Mouse (Mus musculus) forebrain, embryonic 13.5 days (tissue): ENCODE results near the gene Chrnd. TPM values are rescaled to one million over a fixed set of nuclear protein-coding genes. Genes with fewer than 3 reads are reported as not detected.

Experiments
- ATAC-seq: fragments of 200-750 bp; cut with Nextera tagmentation; 2 replicates; pipeline ENCODE4 v1.8.0; 2017
- H3K27ac ChIP-seq: fragments of 300-500 bp; sonication (generic); 2 replicates; pipeline ENCODE4 v1.5.1; 2015; ENCODE audit warnings: inconsistent platforms, mild to moderate bottlenecking, moderate library complexity
- H3K27me3 ChIP-seq: fragments of 300-500 bp; sonication (generic); 2 replicates; pipeline ENCODE4 v1.6.1; 2015; ENCODE audit warnings: mild to moderate bottlenecking, inconsistent platforms
- H3K36me3 ChIP-seq: fragments of 300-500 bp; sonication (generic); 2 replicates; pipeline ENCODE4 v1.6.1; 2015; ENCODE audit warnings: mild to moderate bottlenecking, inconsistent platforms; ENCODE audit not compliant: poor library complexity, severe bottlenecking
- H3K4me1 ChIP-seq: fragments of 300-500 bp; sonication (generic); 2 replicates; pipeline ENCODE4 v1.6.1; 2015; ENCODE audit warnings: inconsistent platforms
- H3K4me2 ChIP-seq: fragments of 300-500 bp; sonication (generic); 2 replicates; pipeline ENCODE4 v1.6.1; 2015; ENCODE audit warnings: inconsistent platforms, mild to moderate bottlenecking, moderate library complexity
- H3K4me3 ChIP-seq: fragments of 300-500 bp; sonication (generic); 2 replicates; pipeline ENCODE4 v1.5.1; 2015; ENCODE audit warnings: mild to moderate bottlenecking, inconsistent platforms
- H3K9ac ChIP-seq: fragments of 300-500 bp; sonication (generic); 2 replicates; pipeline ENCODE4 v1.6.1; 2015; ENCODE audit warnings: mild to moderate bottlenecking, inconsistent platforms
- H3K9me3 ChIP-seq: fragments of 300-500 bp; sonication (generic); replicated peaks from 2 replicates; pipeline ENCODE4 v1.6.1; 2016; ENCODE audit warnings: inconsistent platforms
- WGBS: fragments of 180-500 bp; shearing (Covaris S2); methylation state at CpG from one replicate; pipeline ENCODE4 v1.1.7; 2015; 5-methylcytosine and 5-hydroxymethylcytosine counted together
- polyA plus RNA-seq: library from polyadenylated mRNA; unstranded; fragments of >200 nt; fragmentation: Nextera tagmentation; extraction: Ambion mirVana; gene quantifications from 2 replicates; pipeline ENCODE4 v1.2.1, GENCODE M21; 2015

Gene Chrnd
- polyA plus RNA-seq, 1 experiment from 2014 or later, result not detected

GRCm38 (mm10) chr1:87164164-87164795 is 26.1 kb upstream of the Chrnd start:
- H3K9me3 ChIP-seq, result no peaks in the 10 kb centered on the region
- no peaks in the 10 kb centered on the region for H3K36me3 ChIP-seq
- peak; percentile 42; the same call in 1 of the 2 replicates for ATAC-seq
- no peak overlapping the region for H3K4me3 ChIP-seq
- peak overlapping the region; percentile 49 for H3K27ac ChIP-seq
- peaks cover 9% of the 10 kb centered on the region; the same call in 1 of the 2 replicates for H3K27me3 ChIP-seq
- no peak overlapping the region for H3K9ac ChIP-seq
- H3K4me1 ChIP-seq, result peaks cover 32% of the 10 kb centered on the region
- peak overlapping the region; percentile 10; the same call in 1 of the 2 replicates for H3K4me2 ChIP-seq
- WGBS, result 37% methylated on average over 11 of the region's 11 CpGs

- H3K27ac ChIP-seq, result peak overlapping the region; percentile 49
- 29% methylated on average over 9 of the region's 9 CpGs for WGBS
These were observed 25.6 kb upstream of the Chrnd start for GRCm38 (mm10) chr1:87164796-87165184.

DNA sequence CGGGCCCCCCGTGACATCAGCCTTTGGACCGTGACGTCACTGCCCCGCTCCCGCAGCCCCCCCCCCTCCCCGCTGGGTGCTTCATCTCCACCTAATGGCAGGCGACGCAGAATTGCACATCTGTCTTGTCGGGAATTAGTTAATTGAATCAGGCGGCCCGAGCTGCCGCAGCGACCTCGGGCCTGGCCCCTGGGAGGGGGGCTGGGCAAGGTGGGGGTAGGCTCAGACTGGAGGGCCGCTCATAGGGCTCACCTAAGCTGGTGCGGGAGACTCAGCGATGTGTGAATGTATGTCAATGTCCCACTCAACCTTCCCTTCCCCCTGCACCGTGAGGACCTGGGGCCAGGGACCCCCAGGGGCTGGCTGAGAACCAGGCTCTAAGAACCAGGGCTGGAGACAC is 19.9 kb upstream of the Chrnd start:
- H3K4me2 ChIP-seq, result peak overlapping the region; percentile 29; the same call in 1 of the 2 replicates
- peak overlapping the region; percentile 5; the same call in 1 of the 2 replicates for H3K9ac ChIP-seq
- 8% methylated on average over 19 of the region's 19 CpGs for WGBS
- peaks cover 34% of the 10 kb centered on the region for H3K4me1 ChIP-seq
- H3K4me3 ChIP-seq, result no peak overlapping the region
- no peaks in the 10 kb centered on the region for H3K9me3 ChIP-seq
- peaks cover 21% of the 10 kb centered on the region; the same call in 1 of the 2 replicates for H3K27me3 ChIP-seq
- peak overlapping the region; percentile 57 for H3K27ac ChIP-seq
- H3K36me3 ChIP-seq, result no peaks in the 10 kb centered on the region
- no peak for ATAC-seq

More at GRCm38 (mm10) chr1:87164796-87165184, 25.6 kb upstream of the Chrnd start:
- peak; percentile 29; the same call in 1 of the 2 replicates for ATAC-seq
- Histone ChIP-seq H3K27me3 (peaks cover 12% of the 10 kb centered on the region; the same call in 1 of the 2 replicates), H3K36me3 (no peaks in the 10 kb centered on the region), H3K4me3 (no peak overlapping the region), H3K9ac (no peak overlapping the region), H3K9me3 (no peaks in the 10 kb centered on the region), H3K4me1 (peaks cover 38% of the 10 kb centered on the region), H3K4me2 (peak overlapping the region; percentile 10; the same call in 1 of the 2 replicates)

- H3K9me3 ChIP-seq, result no peaks in the 10 kb centered on the region
- no peak overlapping the region for H3K27ac ChIP-seq
- ATAC-seq, result no peak
- 94% methylated on average over 1 of the region's 1 CpGs for WGBS
- no peak overlapping the region for H3K4me2 ChIP-seq
- no peaks in the 10 kb centered on the region for H3K36me3 ChIP-seq
- peaks cover 21% of the 10 kb centered on the region; the same call in 1 of the 2 replicates for H3K27me3 ChIP-seq
- no peak overlapping the region for H3K4me3 ChIP-seq
- no peak overlapping the region for H3K9ac ChIP-seq
- H3K4me1 ChIP-seq, result peaks cover 41% of the 10 kb centered on the region
These were observed 19.1 kb upstream of the Chrnd start for GRCm38 (mm10) chr1:87171312-87171711.

DNA sequence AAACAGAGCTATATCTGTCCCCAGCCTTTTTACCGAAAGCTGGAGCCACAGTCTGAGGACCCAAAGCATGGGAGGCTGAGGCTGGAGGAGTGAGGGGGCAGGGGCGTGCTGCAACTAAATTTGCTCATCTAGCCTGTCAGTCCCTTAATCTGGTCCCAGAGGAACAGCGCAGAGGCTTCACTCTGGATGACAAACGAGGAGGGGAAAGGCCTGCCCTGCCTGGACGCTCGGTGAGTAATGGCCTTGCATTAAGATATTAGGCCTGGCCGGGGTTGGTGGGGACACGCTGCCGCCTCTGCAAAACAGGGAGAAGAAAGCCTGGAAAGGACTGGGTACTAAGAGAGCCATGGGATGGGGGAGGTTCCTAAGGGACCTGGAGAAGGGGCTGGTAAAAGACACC is 18.1 kb upstream of the Chrnd start:
- Histone ChIP-seq H3K4me3 (no peak overlapping the region), H3K4me2 (no peak overlapping the region), H3K27me3 (peaks cover 21% of the 10 kb centered on the region; the same call in 1 of the 2 replicates), H3K9ac (no peak overlapping the region), H3K27ac (no peak overlapping the region), H3K9me3 (no peaks in the 10 kb centered on the region), H3K4me1 (peaks cover 45% of the 10 kb centered on the region), H3K36me3 (no peaks in the 10 kb centered on the region)
- no peak for ATAC-seq
- WGBS, result 58% methylated on average over 9 of the region's 9 CpGs

DNA sequence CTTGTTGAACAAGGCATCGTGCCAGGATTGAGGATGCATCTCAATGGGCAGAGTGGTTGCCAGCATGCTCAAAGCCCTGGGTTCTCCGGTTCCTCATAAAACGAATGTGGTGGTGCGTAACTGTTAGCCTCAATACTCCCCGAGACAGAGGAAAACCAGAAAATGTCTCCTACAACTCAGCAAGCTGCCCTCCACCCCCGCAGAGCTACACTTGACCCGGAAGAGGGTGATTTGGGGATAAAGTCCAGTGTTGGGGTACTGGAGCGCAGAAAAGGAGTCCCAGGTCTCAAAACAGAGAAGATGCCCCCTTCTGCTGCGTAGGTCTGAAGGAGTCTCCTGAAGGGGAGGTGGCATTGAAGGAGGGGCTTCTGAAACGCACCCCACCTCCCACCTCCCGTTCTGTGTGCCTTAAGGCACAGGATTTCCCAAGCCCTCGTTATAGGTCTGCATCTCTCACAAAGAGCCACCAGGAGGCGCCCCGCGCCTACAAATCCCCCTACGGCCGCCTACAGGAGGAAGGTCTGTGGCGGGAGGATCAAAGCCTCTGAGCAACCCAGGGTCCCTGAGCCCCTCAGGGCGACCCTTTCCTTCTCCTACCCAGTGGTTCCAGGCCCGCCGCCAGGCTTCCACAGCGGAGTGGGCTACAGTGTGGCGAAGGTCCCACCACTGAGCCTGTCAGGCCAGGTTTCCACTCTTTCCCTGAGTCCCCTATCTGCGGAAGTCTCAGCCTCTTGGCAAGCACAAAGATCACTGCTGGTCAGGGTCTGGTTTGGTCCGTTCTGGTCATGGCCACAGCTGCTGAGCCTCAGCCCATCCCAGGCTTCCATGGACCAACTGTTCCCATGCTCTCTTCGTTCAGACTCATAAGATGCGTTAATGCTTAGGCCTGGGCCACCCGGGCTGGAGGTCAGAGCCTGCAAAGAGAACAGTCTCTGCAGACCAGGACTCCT is 16.1 kb upstream of the Chrnd start:
- no peak overlapping the region for H3K4me2 ChIP-seq
- ATAC-seq, result no peak
- H3K4me3 ChIP-seq, result no peak overlapping the region
- no peak overlapping the region for H3K27ac ChIP-seq
- no peaks in the 10 kb centered on the region for H3K36me3 ChIP-seq
- no peaks in the 10 kb centered on the region for H3K9me3 ChIP-seq
- 27% methylated on average over 28 of the region's 28 CpGs for WGBS
- H3K27me3 ChIP-seq, result peaks cover 19% of the 10 kb centered on the region; the same call in 1 of the 2 replicates
- peaks cover 37% of the 10 kb centered on the region for H3K4me1 ChIP-seq
- 0 out of 2 replicates have a peak overlapping the region, but pooled peaks have one; percentile 21 for H3K9ac ChIP-seq

GRCm38 (mm10) chr1:87175852-87176292 is 14.5 kb upstream of the Chrnd start:
- H3K9ac ChIP-seq, result no peak overlapping the region
- WGBS, result 3% methylated on average over 11 of the region's 11 CpGs
- H3K36me3 ChIP-seq, result no peaks in the 10 kb centered on the region
- peak overlapping the region; percentile 62; the same call in 1 of the 2 replicates for H3K27ac ChIP-seq
- ATAC-seq, result peak; percentile 94
- peak overlapping the region; percentile 35 for H3K4me2 ChIP-seq
- H3K4me1 ChIP-seq, result peaks cover 22% of the 10 kb centered on the region
- H3K27me3 ChIP-seq, result peaks cover 13% of the 10 kb centered on the region; the same call in 1 of the 2 replicates
- no peak overlapping the region for H3K4me3 ChIP-seq
- no peaks in the 10 kb centered on the region for H3K9me3 ChIP-seq

- H3K4me1 ChIP-seq, result peaks cover 27% of the 10 kb centered on the region
- no peak overlapping the region for H3K4me3 ChIP-seq
- no peak overlapping the region for H3K4me2 ChIP-seq
- no peak overlapping the region for H3K27ac ChIP-seq
- H3K9me3 ChIP-seq, result no peaks in the 10 kb centered on the region
- 70% methylated on average over 5 of the region's 5 CpGs for WGBS
- no peaks in the 10 kb centered on the region for H3K36me3 ChIP-seq
- H3K9ac ChIP-seq, result no peak overlapping the region
- ATAC-seq, result no peak
- H3K27me3 ChIP-seq, result peaks cover 37% of the 10 kb centered on the region
These were observed 9.5 kb upstream of the Chrnd start for GRCm38 (mm10) chr1:87180896-87181295.

DNA sequence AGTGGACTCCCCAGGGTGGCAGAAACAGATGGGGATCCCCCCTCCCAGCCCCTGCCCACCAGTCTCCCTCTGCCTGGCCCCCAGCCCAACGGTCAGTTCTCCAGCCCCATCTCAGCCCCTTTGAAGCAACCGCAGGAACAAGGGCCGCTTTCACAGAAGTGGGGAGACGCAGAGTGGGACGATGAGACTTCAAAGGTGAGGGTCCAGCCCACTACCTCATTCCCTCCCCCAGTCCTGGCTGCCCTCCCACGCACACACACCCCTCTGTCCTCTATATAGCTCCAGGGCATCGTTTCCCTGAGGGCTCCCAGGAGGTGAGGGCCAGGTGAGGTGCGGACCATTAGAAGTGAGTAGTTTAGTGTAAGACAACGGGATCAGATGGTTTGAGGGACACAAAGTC is 7.4 kb upstream of the Chrnd start, which contains the start of gene Prss56:
TSS of gene Prss56 (plus strand) at position 301 of the 400 bp plus-strand sequence.
- no peaks in the 10 kb centered on the region for H3K36me3 ChIP-seq
- H3K27me3 ChIP-seq, result peaks cover 57% of the 10 kb centered on the region
- no peaks in the 10 kb centered on the region for H3K9me3 ChIP-seq
- no peak within 1 kb of the TSS for H3K4me3 ChIP-seq
- ATAC-seq, result no peak
- H3K4me2 ChIP-seq, result no peak within 1 kb of the TSS
- H3K4me1 ChIP-seq, result peaks cover 27% of the 10 kb centered on the region
- WGBS, result 55% methylated on average over 9 of the region's 9 CpGs
- no peak within 1 kb of the TSS for H3K27ac ChIP-seq
- H3K9ac ChIP-seq, result no peak within 1 kb of the TSS

DNA sequence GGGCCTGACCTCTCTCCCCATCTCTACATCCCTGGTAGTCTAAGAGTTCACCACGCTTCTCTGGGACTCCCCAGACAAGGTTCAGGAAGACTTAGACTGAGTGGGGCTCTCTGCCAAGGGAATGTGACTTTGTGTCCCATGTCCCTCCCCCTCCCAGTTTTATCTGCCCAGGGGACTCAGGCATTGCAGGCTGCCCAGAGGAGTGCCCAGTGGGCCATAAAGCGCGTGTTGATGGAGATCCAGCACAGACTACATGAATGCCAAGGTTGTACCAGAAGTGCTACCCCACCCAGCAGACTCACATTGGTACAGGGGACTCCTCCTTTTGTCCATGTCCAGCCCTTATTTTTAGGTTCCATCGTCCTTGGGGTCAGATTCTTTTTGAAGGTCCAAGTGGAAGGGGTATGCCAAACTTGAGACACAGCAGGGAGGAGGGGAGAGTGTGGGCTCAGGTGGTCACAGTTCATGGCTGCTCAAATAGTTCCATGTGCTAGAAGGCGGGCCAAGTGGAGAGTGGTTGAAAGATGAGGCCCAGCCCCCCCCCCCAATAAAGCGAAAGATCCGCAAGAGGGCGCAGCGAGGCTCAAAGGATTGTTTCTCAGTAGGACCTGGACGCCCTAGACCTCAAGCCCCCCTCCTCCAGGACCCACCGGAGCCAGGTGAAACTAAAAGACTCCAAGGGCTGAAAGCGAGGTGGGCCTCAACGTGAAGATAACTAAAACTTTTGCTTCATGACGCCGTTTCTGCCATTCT is 6.2 kb upstream of the Chrnd start:
- Histone ChIP-seq H3K36me3 (no peaks in the 10 kb centered on the region), H3K4me1 (peaks cover 27% of the 10 kb centered on the region), H3K9ac (no peak overlapping the region), H3K27ac (no peak overlapping the region), H3K27me3 (peaks cover 65% of the 10 kb centered on the region), H3K9me3 (no peaks in the 10 kb centered on the region), H3K4me2 (peak overlapping the region; percentile 43), H3K4me3 (no peak overlapping the region)
- ATAC-seq, result no peak
- 32% methylated on average over 15 of the region's 15 CpGs for WGBS

DNA sequence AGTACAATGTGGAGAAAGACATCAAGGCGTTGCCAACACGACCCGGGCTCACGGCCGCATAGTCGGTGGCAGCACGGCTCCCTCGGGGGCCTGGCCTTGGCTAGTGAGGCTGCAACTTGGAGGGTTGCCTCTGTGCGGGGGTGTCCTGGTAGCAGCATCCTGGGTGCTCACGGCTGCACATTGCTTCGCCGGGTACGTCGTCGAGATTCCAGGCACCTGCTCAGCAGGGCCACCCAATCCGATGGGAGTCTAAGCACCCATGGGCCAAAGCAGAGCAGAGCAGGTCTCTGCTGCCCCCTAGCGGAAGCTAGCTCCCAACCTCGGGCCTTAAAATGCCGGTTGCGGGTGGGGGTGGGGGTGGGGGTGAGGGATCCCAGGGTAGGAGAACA is 5.7 kb upstream of the Chrnd start:
- ATAC-seq, result peak; percentile 57
- Histone ChIP-seq H3K27me3 (peaks cover 69% of the 10 kb centered on the region), H3K4me1 (peaks cover 27% of the 10 kb centered on the region), H3K9me3 (no peaks in the 10 kb centered on the region), H3K27ac (no peak overlapping the region), H3K9ac (no peak overlapping the region), H3K36me3 (no peaks in the 10 kb centered on the region), H3K4me3 (no peak overlapping the region), H3K4me2 (peak overlapping the region; percentile 43)
- whole genome bisulfite sequencing, result 11% methylated on average over 20 of the region's 20 CpGs
